Mouse (Mus musculus): ENCODE data around the gene Themis. TPM values are rescaled to one million over a fixed set of nuclear protein-coding genes. Genes with fewer than 3 reads are reported as not detected.

Themis gene
- 0.40 and 3.1 TPM in 2 replicates for polyA plus RNA-seq (2015; fragmentation: Nextera tagmentation; extraction: Ambion mirVana)

GRCm38 (mm10) chr10:28668261-28668660 lies at the start of gene Themis:
Themis (plus strand) TSS chr10:28668360.
- WGBS: 56% methylated on average over 5 of the region's 5 CpGs
- Histone ChIP-seq H3K4me1 (replicated peaks) (no peaks in the 10 kb centered on the region), H3K4me3 (no peak within 1 kb of the TSS), H3K4me2 (no peak within 1 kb of the TSS), H3K27ac (no peak within 1 kb of the TSS), H3K9me3 (replicated peaks) (no peaks in the 10 kb centered on the region), H3K36me3 (no peaks in the 10 kb centered on the region), H3K9ac (no peak within 1 kb of the TSS), H3K27me3 (no peaks in the 10 kb centered on the region)
- ATAC-seq (replicated peaks; ENCODE audit: insufficient number of reproducible peaks, insufficient read depth, low FRiP score, low read depth): no peak

GRCm38 (mm10) chr10:28619415-28619814 lies 48.7 kb upstream of the Themis start:
- Histone ChIP-seq H3K4me2 (no peak overlapping the region), H3K9me3 (replicated peaks) (no peaks in the 10 kb centered on the region), H3K27me3 (no peaks in the 10 kb centered on the region), H3K9ac (no peak overlapping the region), H3K36me3 (no peaks in the 10 kb centered on the region), H3K4me1 (replicated peaks) (no peaks in the 10 kb centered on the region), H3K4me3 (no peak overlapping the region), H3K27ac (no peak overlapping the region)
- ATAC-seq (replicated peaks; ENCODE audit: insufficient number of reproducible peaks, insufficient read depth, low FRiP score, low read depth): no peak
- 81% methylated on average over 1 of the region's 1 CpGs for WGBS

- no peaks in the 10 kb centered on the region for H3K9me3 ChIP-seq (replicated peaks)
- no peaks in the 10 kb centered on the region for H3K36me3 ChIP-seq
- H3K4me3 ChIP-seq: no peak overlapping the region
- no peak overlapping the region for H3K27ac ChIP-seq
- H3K27me3 ChIP-seq: no peaks in the 10 kb centered on the region
- no peak overlapping the region for H3K4me2 ChIP-seq
- ATAC-seq (replicated peaks; ENCODE audit: insufficient number of reproducible peaks, insufficient read depth, low FRiP score, low read depth): no peak
- H3K4me1 ChIP-seq (replicated peaks): no peaks in the 10 kb centered on the region
- H3K9ac ChIP-seq: no peak overlapping the region
These were observed 32.1 kb upstream of the Themis start for GRCm38 (mm10) chr10:28636096-28636495.

GRCm38 (mm10) chr10:28641887-28642286 lies 26.3 kb upstream of the Themis start:
- ATAC-seq (replicated peaks; ENCODE audit: insufficient number of reproducible peaks, insufficient read depth, low FRiP score, low read depth): no peak
- Histone ChIP-seq H3K4me3 (no peak overlapping the region), H3K4me2 (no peak overlapping the region), H3K27ac (no peak overlapping the region), H3K9me3 (replicated peaks) (no peaks in the 10 kb centered on the region), H3K4me1 (replicated peaks) (no peaks in the 10 kb centered on the region), H3K27me3 (no peaks in the 10 kb centered on the region), H3K36me3 (no peaks in the 10 kb centered on the region), H3K9ac (no peak overlapping the region)
- WGBS: 88% methylated on average over 2 of the region's 2 CpGs

- no peak overlapping the region for H3K4me3 ChIP-seq
- H3K27ac ChIP-seq: no peak overlapping the region
- H3K9ac ChIP-seq: no peak overlapping the region
- WGBS: 84% methylated on average over 2 of the region's 2 CpGs
- H3K27me3 ChIP-seq: no peaks in the 10 kb centered on the region
- H3K4me2 ChIP-seq: no peak overlapping the region
- ATAC-seq (replicated peaks; ENCODE audit: insufficient number of reproducible peaks, insufficient read depth, low FRiP score, low read depth): no peak
- no peaks in the 10 kb centered on the region for H3K4me1 ChIP-seq (replicated peaks)
- H3K9me3 ChIP-seq (replicated peaks): no peaks in the 10 kb centered on the region
- H3K36me3 ChIP-seq: no peaks in the 10 kb centered on the region
These were observed 20.3 kb upstream of the Themis start for GRCm38 (mm10) chr10:28647855-28648254.

- Histone ChIP-seq H3K27ac (no peak overlapping the region), H3K9ac (no peak overlapping the region), H3K36me3 (no peaks in the 10 kb centered on the region), H3K4me1 (replicated peaks) (no peaks in the 10 kb centered on the region), H3K27me3 (no peaks in the 10 kb centered on the region), H3K4me2 (no peak overlapping the region), H3K9me3 (replicated peaks) (no peaks in the 10 kb centered on the region), H3K4me3 (no peak overlapping the region)
- WGBS: 72% methylated on average over 6 of the region's 6 CpGs
- no peak for ATAC-seq (replicated peaks; ENCODE audit: insufficient number of reproducible peaks, insufficient read depth, low FRiP score, low read depth)
These were observed 18.9 kb upstream of the Themis start for GRCm38 (mm10) chr10:28649109-28649899.

GRCm38 (mm10) chr10:28649900-28650160 lies 18.3 kb upstream of the Themis start:
- no peak for ATAC-seq (replicated peaks; ENCODE audit: insufficient number of reproducible peaks, insufficient read depth, low FRiP score, low read depth)
- Histone ChIP-seq H3K4me3 (no peak overlapping the region), H3K36me3 (no peaks in the 10 kb centered on the region), H3K9me3 (replicated peaks) (no peaks in the 10 kb centered on the region), H3K9ac (no peak overlapping the region), H3K27ac (no peak overlapping the region), H3K27me3 (no peaks in the 10 kb centered on the region), H3K4me1 (replicated peaks) (no peaks in the 10 kb centered on the region), H3K4me2 (no peak overlapping the region)
- 24% methylated on average over 1 of the region's 1 CpGs for WGBS

- Histone ChIP-seq H3K4me2 (no peak overlapping the region), H3K27ac (no peak overlapping the region), H3K4me3 (no peak overlapping the region), H3K27me3 (no peaks in the 10 kb centered on the region), H3K4me1 (replicated peaks) (no peaks in the 10 kb centered on the region), H3K9me3 (replicated peaks) (no peaks in the 10 kb centered on the region), H3K9ac (no peak overlapping the region), H3K36me3 (no peaks in the 10 kb centered on the region)
- ATAC-seq (replicated peaks; ENCODE audit: insufficient number of reproducible peaks, insufficient read depth, low FRiP score, low read depth): no peak
- 66% methylated on average over 2 of the region's 2 CpGs for WGBS
These were observed 16.2 kb upstream of the Themis start for GRCm38 (mm10) chr10:28651910-28652309.

- Histone ChIP-seq H3K4me1 (replicated peaks) (no peaks in the 10 kb centered on the region), H3K36me3 (no peaks in the 10 kb centered on the region), H3K9ac (no peak overlapping the region), H3K9me3 (replicated peaks) (no peaks in the 10 kb centered on the region), H3K27me3 (no peaks in the 10 kb centered on the region), H3K4me3 (no peak overlapping the region), H3K27ac (no peak overlapping the region), H3K4me2 (no peak overlapping the region)
- no peak for ATAC-seq (replicated peaks; ENCODE audit: insufficient number of reproducible peaks, insufficient read depth, low FRiP score, low read depth)
These were observed 13.4 kb upstream of the Themis start for GRCm38 (mm10) chr10:28654733-28655132.

GRCm38 (mm10) chr10:28665141-28665540 lies 3.0 kb upstream of the Themis start:
- 63% methylated on average over 6 of the region's 6 CpGs for WGBS
- no peak for ATAC-seq (replicated peaks; ENCODE audit: insufficient number of reproducible peaks, insufficient read depth, low FRiP score, low read depth)
- no peak overlapping the region for H3K4me2 ChIP-seq
- no peaks in the 10 kb centered on the region for H3K36me3 ChIP-seq
- H3K27me3 ChIP-seq: no peaks in the 10 kb centered on the region
- no peak overlapping the region for H3K27ac ChIP-seq
- H3K4me3 ChIP-seq: no peak overlapping the region
- no peak overlapping the region for H3K9ac ChIP-seq
- no peaks in the 10 kb centered on the region for H3K9me3 ChIP-seq (replicated peaks)
- H3K4me1 ChIP-seq (replicated peaks): no peaks in the 10 kb centered on the region

GRCm38 (mm10) chr10:28673931-28674330 lies 5.8 kb downstream of the Themis start:
- Histone ChIP-seq H3K4me1 (replicated peaks) (no peaks in the 10 kb centered on the region), H3K36me3 (no peaks in the 10 kb centered on the region), H3K9me3 (replicated peaks) (no peaks in the 10 kb centered on the region), H3K27me3 (no peaks in the 10 kb centered on the region), H3K4me3 (no peak overlapping the region), H3K4me2 (no peak overlapping the region), H3K9ac (no peak overlapping the region), H3K27ac (no peak overlapping the region)
- no peak for ATAC-seq (replicated peaks; ENCODE audit: insufficient number of reproducible peaks, insufficient read depth, low FRiP score, low read depth)
- WGBS: 81% methylated on average over 3 of the region's 3 CpGs

- ATAC-seq (replicated peaks; ENCODE audit: insufficient number of reproducible peaks, insufficient read depth, low FRiP score, low read depth): no peak
- H3K27ac ChIP-seq: no peak overlapping the region
- H3K36me3 ChIP-seq: no peaks in the 10 kb centered on the region
- H3K27me3 ChIP-seq: no peaks in the 10 kb centered on the region
- no peak overlapping the region for H3K4me2 ChIP-seq
- WGBS: 86% methylated on average over 2 of the region's 2 CpGs
- H3K9ac ChIP-seq: no peak overlapping the region
- H3K9me3 ChIP-seq (replicated peaks): no peaks in the 10 kb centered on the region
- no peaks in the 10 kb centered on the region for H3K4me1 ChIP-seq (replicated peaks)
- H3K4me3 ChIP-seq: no peak overlapping the region
These were observed 7.2 kb downstream of the Themis start for GRCm38 (mm10) chr10:28675337-28675736.
